Mouse (Mus musculus): ENCODE data around the gene 1700029J07Rik.

Gene 1700029J07Rik

GRCm38 (mm10) chr8:45975126-45975836 is at the start of gene 1700029J07Rik, which contains the start of gene Ufsp2:
TSS of gene 1700029J07Rik (minus strand) at chr8:45975252.
TSS of gene Ufsp2 (plus strand) at chr8:45975528.
- no peak for TF ChIP-seq GATA4 (IDR thresholded peaks at IDR 0.05; ENCODE audit: insufficient replicate concordance, low read length)

DNA sequence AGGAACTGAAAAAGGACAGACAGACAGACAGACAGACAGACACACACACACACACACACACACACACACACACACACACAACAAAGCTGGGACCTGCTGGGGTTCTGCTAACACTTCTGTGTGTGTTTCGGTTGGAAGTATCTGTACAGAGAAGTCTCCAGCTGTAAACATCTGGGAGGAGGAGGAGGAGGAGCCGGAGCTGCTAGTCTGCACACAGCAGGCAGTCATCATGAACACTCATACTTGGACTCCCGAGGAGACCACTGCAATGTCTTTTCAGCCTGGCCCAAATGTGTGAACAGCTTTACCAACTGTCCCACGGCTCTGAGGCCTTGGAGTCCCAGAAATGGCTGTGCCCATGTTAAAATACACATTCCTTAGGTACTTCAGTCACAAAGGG is 49.3 kb upstream of the 1700029J07Rik start:
- no peak for TF ChIP-seq GATA4 (IDR thresholded peaks at IDR 0.05; ENCODE audit: insufficient replicate concordance, low read length)

DNA sequence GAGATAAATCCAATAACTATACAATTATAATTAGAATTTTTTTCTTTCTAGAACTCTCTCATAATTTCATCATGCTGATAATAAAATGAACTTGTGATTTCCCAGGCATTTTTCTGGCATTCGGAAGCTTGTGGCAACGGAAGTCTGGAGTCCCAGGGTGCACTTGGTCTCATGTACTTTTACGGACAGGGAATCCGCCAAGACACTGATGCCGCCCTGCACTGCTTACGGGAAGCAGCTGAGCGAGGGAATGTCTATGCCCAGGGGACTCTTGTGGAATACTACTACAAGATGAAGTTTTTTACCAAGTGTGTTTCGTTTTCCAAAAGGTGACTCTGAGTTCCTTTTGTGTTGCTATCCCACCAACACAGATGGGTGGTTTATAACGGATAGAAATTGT is 47.7 kb upstream of the 1700029J07Rik start:
- no peak for TF ChIP-seq GATA4 (IDR thresholded peaks at IDR 0.05; ENCODE audit: insufficient replicate concordance, low read length)

DNA sequence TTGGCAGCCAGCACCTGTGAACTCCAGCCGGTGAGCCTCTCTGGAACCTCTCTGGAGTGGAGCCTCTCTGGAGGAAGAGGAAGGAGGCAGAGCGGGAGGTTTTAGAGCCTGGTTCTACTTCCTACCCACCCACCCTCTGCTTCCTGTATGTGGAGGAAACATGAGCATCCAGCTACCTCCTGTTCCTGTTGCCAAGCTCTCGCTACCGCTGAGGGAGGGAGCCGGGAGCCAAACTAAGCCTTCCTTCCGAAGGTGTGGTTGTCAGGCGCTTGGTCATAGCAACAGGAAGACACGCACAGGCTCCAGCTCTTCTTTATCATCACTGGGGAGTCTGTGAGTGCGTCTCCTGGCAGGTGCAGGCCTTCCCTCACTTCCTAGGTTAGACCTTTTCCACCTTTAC is 47.2 kb upstream of the 1700029J07Rik start:
- TF ChIP-seq GATA4 (IDR thresholded peaks at IDR 0.05; ENCODE audit: insufficient replicate concordance, low read length), result no peak

DNA sequence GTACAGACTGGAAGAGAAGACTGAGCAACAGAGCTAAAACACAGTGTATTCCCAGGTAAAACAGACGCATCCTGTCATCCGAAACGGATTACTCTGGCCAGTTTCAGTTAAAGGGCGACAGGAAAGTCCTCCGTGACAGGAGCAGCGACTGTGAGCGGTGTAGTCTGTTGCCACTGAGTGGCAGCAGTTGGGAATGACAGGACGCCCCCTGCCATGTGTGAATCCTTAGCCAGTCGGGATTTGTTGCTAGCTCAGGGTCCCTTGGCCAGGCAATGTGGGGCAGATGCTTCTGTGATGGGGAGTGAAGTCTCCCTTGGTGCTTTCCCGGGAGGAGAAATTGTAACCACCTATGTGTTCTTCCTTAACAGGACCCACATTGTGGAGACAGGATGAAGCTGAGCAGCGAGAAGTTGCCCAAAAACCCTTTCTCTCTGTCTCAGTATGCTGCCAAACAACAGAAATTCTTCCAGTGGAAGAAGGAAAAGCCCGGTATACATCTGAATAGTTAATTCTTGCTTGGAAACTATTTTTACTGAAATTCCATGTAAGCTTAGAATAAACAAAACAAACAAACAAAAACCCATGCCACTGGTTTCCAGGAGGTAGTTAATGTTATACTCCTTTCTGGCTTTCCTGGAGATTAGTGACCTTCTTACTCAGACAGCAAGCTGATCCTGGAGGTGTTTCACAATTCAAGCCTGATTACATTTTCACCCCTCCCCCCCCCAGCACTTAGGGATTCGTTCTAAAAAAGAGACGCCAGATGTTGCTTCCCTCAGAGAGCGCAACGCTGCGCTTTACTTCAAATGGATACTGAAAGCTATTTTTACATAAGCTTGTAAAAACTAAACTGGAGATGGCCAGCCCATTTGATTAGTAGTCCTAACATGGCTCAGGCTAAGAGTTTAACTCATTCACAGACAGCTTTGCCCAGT is 36.0 kb upstream of the 1700029J07Rik start:
- TF ChIP-seq GATA4 (IDR thresholded peaks at IDR 0.05; ENCODE audit: insufficient replicate concordance, low read length), result no peak

DNA sequence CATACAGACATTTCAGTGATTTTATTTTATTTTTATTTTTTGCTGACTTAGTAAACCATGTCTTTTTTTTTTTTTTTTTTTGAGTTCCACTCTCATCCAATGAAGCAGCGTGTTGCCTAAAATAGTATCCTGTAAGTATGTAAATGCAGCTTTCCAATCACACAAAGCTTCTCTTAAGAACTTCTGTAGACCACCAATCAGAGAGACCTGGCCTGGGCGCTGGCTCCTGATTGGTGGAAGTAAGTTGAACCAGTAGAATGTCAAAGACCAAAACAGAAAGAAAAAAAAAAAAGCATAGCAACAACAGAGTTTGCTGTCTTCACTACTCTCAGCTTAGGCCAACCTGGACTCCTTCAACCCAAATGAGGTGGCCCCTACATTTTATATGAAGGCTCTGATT is 35.3 kb upstream of the 1700029J07Rik start:
- no peak for TF ChIP-seq GATA4 (IDR thresholded peaks at IDR 0.05; ENCODE audit: insufficient replicate concordance, low read length)

DNA sequence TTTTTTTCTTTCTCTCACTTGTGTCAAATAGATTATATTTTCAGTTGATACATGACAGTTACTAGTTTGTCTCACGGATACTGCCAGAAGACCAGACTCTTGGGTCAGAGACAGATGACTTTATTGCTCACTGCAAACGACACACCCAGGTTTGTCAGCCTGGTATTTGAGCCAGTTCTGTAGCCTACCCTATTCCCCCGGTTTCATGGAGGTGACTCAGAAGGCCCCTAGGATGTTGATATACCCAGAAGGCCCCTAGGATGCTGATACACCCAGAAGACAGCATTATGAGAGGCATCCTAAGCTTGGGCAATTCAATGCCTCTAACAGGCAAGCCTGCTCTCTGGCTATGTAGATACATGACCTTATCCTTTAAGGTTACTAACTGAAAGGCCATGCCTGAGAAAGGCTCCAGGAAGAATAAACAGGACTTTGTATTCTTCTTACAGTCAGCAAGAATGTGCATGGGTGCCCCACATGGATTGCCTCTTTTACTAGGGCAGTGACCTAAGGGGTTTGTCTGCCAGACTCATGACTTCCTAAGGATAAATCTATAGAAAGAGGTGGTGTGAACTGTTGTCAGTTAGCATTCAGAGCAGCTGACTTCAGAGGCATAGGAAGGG is 32.1 kb upstream of the 1700029J07Rik start:
- TF ChIP-seq GATA4 (IDR thresholded peaks at IDR 0.05; ENCODE audit: insufficient replicate concordance, low read length), result no peak

GRCm38 (mm10) chr8:46005596-46005995 is 30.5 kb upstream of the 1700029J07Rik start, which contains the start of gene Ankrd37:
TSS of gene Ankrd37 (minus strand) at chr8:46005707.
- no peak for TF ChIP-seq GATA4 (IDR thresholded peaks at IDR 0.05; ENCODE audit: insufficient replicate concordance, low read length)

- TF ChIP-seq GATA4 (IDR thresholded peaks at IDR 0.05; ENCODE audit: insufficient replicate concordance, low read length), result peak; percentile 69; the same call in 1 of the 2 replicates
Measured at GRCm38 (mm10) chr8:45999784-46000705, 25.0 kb upstream of the 1700029J07Rik start.

GRCm38 (mm10) chr8:45999138-45999783 is 24.2 kb upstream of the 1700029J07Rik start, which contains the start of gene Lrp2bp:
TSS of gene Lrp2bp (plus strand) at chr8:45999303.
- no peak for TF ChIP-seq GATA4 (IDR thresholded peaks at IDR 0.05; ENCODE audit: insufficient replicate concordance, low read length)

GRCm38 (mm10) chr8:45998228-45998627 is 23.2 kb upstream of the 1700029J07Rik start:
- TF ChIP-seq GATA4 (IDR thresholded peaks at IDR 0.05; ENCODE audit: insufficient replicate concordance, low read length), result no peak

DNA sequence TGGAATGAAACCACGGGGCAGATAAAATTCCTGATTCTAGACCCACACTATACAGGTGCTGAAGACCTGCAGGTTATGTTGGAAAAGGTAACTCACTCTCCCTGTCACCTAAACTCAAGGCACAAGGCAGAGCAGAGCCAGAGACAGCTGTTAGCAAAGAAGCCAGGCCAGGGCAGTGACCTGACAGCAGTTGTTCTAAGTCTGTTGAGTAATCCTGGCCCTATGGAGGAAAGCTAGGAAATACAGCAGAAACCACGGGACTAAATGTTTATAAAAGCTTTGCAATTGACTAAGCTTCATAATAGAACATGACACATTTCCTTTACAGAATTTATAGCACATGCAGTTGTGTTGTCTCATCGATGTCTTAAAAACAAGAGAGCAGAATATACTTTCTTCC is 20.5 kb upstream of the 1700029J07Rik start:
- no peak for TF ChIP-seq GATA4 (IDR thresholded peaks at IDR 0.05; ENCODE audit: insufficient replicate concordance, low read length)

DNA sequence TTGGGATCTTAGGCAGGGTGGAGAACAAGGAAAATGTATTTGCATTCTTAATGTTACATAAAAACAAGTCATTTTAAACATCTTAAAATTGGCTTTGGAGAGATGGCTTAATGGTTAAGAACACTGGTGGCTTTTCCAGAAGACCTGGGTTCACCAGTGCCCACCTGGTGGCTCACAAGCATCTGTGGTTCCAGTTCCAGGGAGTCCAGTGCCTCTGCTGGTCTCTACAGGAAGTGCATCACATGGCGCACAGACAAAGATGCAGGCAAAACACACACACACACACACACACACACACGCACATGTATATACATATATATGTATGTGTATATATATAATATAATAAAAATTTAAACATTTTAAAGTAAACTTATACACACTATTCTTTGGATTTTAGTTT is 19.1 kb upstream of the 1700029J07Rik start:
- TF ChIP-seq GATA4 (IDR thresholded peaks at IDR 0.05; ENCODE audit: insufficient replicate concordance, low read length), result no peak
